Mouse (Mus musculus): ENCODE data around the gene Ptpn12. TPM values are rescaled to one million over a fixed set of nuclear protein-coding genes. Genes with fewer than 3 reads are reported as not detected.

Gene Ptpn12
- polyA plus RNA-seq (2016; fragmentation: Nextera tagmentation; extraction: Ambion mirVana), result 16.9 and 17.1 TPM in 2 replicates

DNA sequence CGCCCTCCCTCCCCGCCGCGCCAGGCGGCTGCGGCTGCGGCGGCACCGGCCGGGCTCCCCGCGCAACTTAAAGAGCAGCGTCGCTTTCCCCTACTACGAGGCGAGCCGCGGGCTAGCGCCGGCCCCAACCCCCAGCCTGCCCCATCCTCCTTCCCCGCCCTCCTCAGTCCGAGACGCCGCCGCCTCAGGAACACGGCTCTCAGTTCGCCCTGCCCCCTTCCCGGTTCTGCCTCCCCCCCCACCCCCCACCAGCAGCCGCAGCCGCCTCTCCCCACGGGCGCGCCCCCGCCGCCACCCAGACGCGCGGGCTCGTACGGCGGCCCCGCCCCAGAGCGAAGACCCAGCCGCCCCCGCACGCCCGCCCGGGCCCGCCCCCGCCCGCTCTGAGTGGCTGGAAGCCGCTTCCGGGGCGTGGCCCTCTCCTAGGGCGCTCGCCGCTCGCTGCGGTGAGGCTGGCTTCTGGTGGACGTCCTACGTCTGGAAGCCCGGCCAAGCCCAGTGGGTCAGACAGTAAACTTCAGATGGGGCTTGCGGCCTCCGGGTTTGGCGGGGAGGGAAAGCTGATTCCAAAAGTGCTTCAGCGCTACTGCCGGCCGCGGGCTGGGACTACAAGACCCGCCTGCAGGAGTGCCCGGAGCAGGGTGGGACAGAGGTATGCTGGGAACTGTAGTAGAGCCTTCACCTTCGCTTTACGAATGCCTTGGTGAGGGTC, at the start of gene Ptpn12:
Ptpn12 (minus strand) TSS at position 92 of the 712 bp plus-strand sequence.
- Histone ChIP-seq H3K36me3 (no peaks in the 10 kb centered on the region), H3K4me1 (peaks cover 29% of the 10 kb centered on the region), H3K9me3 (replicated peaks) (no peaks in the 10 kb centered on the region), H3K27me3 (replicated peaks) (no peaks in the 10 kb centered on the region), H3K9ac (peak within 1 kb of the TSS; percentile 95), H3K4me3 (peak within 1 kb of the TSS; percentile 87), H3K4me2 (peak within 1 kb of the TSS; percentile 76), H3K27ac (peak within 1 kb of the TSS; percentile 98)
- ATAC-seq, result peak; percentile 94
- WGBS (ENCODE audit: insufficient replicate concordance), result under 1% methylated on average over 60 of the region's 73 CpGs

DNA sequence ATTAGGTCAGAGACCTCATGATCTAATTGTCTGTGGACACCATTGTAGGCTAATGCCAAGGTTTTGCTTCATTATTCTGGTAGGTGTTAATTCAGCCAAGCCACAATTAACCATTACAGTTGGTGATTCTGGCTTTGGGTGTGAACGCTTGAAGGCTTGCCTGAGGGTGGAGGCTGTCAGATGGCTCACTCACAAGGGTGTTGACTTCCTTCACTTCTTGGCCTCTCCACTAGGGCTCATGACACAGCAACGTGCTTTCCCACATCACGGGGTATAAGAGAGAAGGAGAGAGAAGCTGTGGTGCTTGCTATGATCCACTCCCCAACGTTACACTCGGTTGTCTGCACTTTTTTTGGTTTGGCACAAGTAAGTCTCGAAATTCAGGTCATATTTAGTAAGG, 35.5 kb upstream of the Ptpn12 start:
- no peak for ATAC-seq
- no peak overlapping the region for H3K27ac ChIP-seq
- no peak overlapping the region for H3K9ac ChIP-seq
- no peak overlapping the region for H3K4me3 ChIP-seq
- WGBS (ENCODE audit: insufficient replicate concordance), result 59% methylated on average over 6 of the region's 6 CpGs
- H3K27me3 ChIP-seq (replicated peaks), result no peaks in the 10 kb centered on the region
- no peak overlapping the region for H3K4me2 ChIP-seq
- no peaks in the 10 kb centered on the region for H3K36me3 ChIP-seq
- no peaks in the 10 kb centered on the region for H3K4me1 ChIP-seq
- H3K9me3 ChIP-seq (replicated peaks), result no peaks in the 10 kb centered on the region

GRCm38 (mm10) chr5:21057217-21057616, 1.5 kb upstream of the Ptpn12 start:
- H3K36me3 ChIP-seq, result no peaks in the 10 kb centered on the region
- peak overlapping the region; percentile 87 for H3K4me3 ChIP-seq
- no peaks in the 10 kb centered on the region for H3K9me3 ChIP-seq (replicated peaks)
- no peaks in the 10 kb centered on the region for H3K27me3 ChIP-seq (replicated peaks)
- peaks cover 17% of the 10 kb centered on the region for H3K4me1 ChIP-seq
- ATAC-seq, result no peak
- WGBS (ENCODE audit: insufficient replicate concordance), result 74% methylated on average over 2 of the region's 2 CpGs
- H3K9ac ChIP-seq, result peak overlapping the region; percentile 95
- H3K4me2 ChIP-seq, result peak overlapping the region; percentile 76
- H3K27ac ChIP-seq, result peak overlapping the region; percentile 98; the same call in 1 of the 2 replicates

- Histone ChIP-seq H3K9ac (peak overlapping the region; percentile 95), H3K4me1 (peaks cover 22% of the 10 kb centered on the region), H3K9me3 (replicated peaks) (no peaks in the 10 kb centered on the region), H3K4me3 (peak overlapping the region; percentile 87), H3K4me2 (peak overlapping the region; percentile 76), H3K27ac (peak overlapping the region; percentile 98), H3K36me3 (no peaks in the 10 kb centered on the region), H3K27me3 (replicated peaks) (no peaks in the 10 kb centered on the region)
- no peak for ATAC-seq
- 3% methylated on average over 8 of the region's 8 CpGs for WGBS (ENCODE audit: insufficient replicate concordance)
Measured at GRCm38 (mm10) chr5:21056595-21056994, 884 bp upstream of the Ptpn12 start.

DNA sequence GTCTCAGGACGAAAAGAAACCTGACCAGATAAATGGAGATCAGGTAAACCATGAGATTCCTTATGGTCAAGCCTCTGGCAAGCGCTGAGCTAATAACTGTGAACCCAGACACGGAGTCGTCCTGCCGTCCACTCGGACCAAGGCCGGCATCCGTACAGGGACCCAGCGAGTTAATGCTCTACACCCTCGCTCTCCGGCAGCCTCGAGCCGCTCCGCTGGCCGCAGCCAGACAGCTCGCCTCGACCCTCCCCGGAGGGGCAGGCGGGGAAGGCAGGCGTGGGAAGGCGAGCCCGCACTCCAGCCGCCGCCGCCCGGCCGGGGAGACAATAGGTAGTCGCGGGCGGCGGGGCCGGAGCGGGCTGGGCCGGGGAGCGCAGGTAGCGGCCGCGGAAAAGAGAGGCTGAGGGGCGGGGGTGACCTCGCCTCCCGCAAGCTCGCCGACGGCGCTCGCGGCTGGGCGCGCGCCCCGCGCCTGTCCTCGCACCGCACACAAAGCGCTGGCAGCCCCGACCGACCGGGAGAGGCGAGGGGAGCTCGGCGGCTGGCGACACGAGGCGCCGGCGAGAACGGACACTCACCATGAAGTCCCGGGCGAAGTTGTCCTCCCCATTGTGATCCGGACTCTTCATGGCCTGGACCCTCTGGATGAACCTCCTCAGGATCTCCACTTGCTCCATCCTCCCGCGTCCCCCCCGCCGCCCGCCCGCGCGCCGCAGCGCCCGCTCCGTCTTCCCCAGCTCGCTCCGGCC, 466 bp downstream of the Ptpn12 start:
- peak; percentile 6 for ATAC-seq
- Histone ChIP-seq H3K27me3 (replicated peaks) (no peaks in the 10 kb centered on the region), H3K4me3 (peak overlapping the region; percentile 87), H3K4me1 (peaks cover 36% of the 10 kb centered on the region), H3K9ac (peak overlapping the region; percentile 95), H3K36me3 (no peaks in the 10 kb centered on the region), H3K4me2 (peak overlapping the region; percentile 76), H3K27ac (peak overlapping the region; percentile 98), H3K9me3 (replicated peaks) (no peaks in the 10 kb centered on the region)
- WGBS (ENCODE audit: insufficient replicate concordance), result under 1% methylated on average over 59 of the region's 84 CpGs

- H3K9ac ChIP-seq, result peak overlapping the region; percentile 95
- under 1% methylated on average over 20 of the region's 20 CpGs for WGBS (ENCODE audit: insufficient replicate concordance)
- H3K4me3 ChIP-seq, result peak overlapping the region; percentile 87
- H3K9me3 ChIP-seq (replicated peaks), result no peaks in the 10 kb centered on the region
- peak; percentile 22 for ATAC-seq
- peaks cover 41% of the 10 kb centered on the region for H3K4me1 ChIP-seq
- H3K27me3 ChIP-seq (replicated peaks), result no peaks in the 10 kb centered on the region
- no peaks in the 10 kb centered on the region for H3K36me3 ChIP-seq
- H3K27ac ChIP-seq, result peak overlapping the region; percentile 98
- H3K4me2 ChIP-seq, result peak overlapping the region; percentile 76
Measured at GRCm38 (mm10) chr5:21054472-21055070, 1.1 kb downstream of the Ptpn12 start.

DNA sequence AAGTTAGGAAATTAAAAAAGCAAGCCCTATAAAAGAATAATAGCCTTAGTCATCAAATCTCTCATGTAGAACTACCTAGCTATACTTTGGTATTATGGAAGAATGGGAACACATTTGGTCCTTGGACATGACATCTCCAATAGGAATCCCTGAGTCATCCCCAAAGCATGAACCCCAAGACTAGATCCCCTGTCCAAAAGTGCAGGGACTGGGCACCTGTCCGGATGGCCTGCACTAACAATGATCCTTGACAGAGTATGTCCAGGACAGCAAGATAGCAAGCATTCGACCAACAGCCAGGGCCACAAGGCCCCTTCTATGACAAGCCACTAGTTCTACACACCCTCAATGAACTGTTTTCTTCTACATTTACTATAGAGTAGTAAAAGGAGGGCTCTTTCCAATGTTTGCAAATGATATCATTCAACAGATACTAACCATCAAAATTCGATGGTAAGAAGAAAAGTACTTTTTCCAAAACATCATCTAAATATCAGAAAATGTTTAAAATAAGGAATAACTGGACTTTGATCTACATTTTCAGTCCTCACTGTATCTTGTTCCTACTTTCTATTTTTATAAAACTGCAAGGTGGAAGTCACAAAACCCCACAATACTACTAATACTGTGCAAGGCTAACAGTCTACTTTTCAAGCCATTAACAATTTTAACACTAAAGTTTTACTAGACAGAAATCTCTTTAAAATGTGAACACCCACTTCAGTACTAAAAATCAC, 2.0 kb downstream of the Ptpn12 start:
- whole genome bisulfite sequencing (ENCODE audit: insufficient replicate concordance), result 15% methylated on average over 3 of the region's 3 CpGs
- Histone ChIP-seq H3K27ac (peak overlapping the region; percentile 98), H3K27me3 (replicated peaks) (no peaks in the 10 kb centered on the region), H3K4me1 (peaks cover 49% of the 10 kb centered on the region), H3K9me3 (replicated peaks) (no peaks in the 10 kb centered on the region), H3K9ac (peak overlapping the region; percentile 95), H3K36me3 (no peaks in the 10 kb centered on the region), H3K4me3 (peak overlapping the region; percentile 87), H3K4me2 (peak overlapping the region; percentile 76)
- no peak for ATAC-seq

DNA sequence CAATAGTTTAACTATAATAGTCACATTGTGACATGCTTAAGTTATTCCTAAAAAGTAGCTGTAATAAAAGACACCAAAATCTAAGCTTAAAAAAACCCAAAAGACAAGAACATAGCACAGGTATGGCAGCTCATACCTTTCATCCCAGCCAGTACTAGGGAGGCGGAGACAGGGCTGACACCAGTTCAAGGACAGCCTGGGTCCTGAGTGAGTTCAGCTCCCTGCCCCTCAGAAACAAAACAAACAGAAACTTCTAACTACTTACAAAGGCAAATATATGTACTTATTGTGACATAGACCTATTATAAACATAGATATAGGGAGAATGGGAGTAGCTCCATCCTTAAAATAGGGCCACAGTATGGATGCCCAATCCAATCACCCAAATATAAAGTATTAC, 3.2 kb downstream of the Ptpn12 start:
- Histone ChIP-seq H3K9ac (no peak overlapping the region), H3K9me3 (replicated peaks) (no peaks in the 10 kb centered on the region), H3K27ac (no peak overlapping the region), H3K27me3 (replicated peaks) (no peaks in the 10 kb centered on the region), H3K4me2 (no peak overlapping the region), H3K4me1 (peaks cover 59% of the 10 kb centered on the region), H3K36me3 (no peaks in the 10 kb centered on the region), H3K4me3 (no peak overlapping the region)
- 82% methylated on average over 1 of the region's 1 CpGs for WGBS (ENCODE audit: insufficient replicate concordance)
- ATAC-seq, result no peak

DNA sequence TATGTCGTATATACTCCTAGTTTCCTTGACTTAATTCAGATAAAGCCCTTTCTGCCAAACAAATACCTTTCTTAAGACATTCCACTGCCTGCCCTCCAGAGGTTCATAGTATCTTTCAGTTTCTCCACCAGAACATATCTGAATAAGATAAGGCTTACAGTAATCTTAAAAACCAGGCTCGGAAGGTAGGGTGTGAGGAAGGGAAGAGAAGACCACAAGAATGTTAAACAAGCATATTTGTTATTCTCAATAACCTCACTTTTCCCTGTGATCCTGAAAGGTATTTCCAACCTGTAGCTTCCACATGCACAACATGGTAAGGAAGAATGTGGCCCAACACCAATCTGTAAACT, 5.0 kb downstream of the Ptpn12 start:
- no peaks in the 10 kb centered on the region for H3K9me3 ChIP-seq (replicated peaks)
- H3K4me3 ChIP-seq, result peak overlapping the region; percentile 26
- H3K36me3 ChIP-seq, result no peaks in the 10 kb centered on the region
- ATAC-seq, result peak; percentile 57
- H3K4me1 ChIP-seq, result peaks cover 70% of the 10 kb centered on the region
- no peaks in the 10 kb centered on the region for H3K27me3 ChIP-seq (replicated peaks)
- peak overlapping the region; percentile 89 for H3K27ac ChIP-seq
- WGBS (ENCODE audit: insufficient replicate concordance), result 11% methylated on average over 2 of the region's 2 CpGs
- H3K4me2 ChIP-seq, result peak overlapping the region; percentile 64
- H3K9ac ChIP-seq, result peak overlapping the region; percentile 40; the same call in 1 of the 2 replicates

DNA sequence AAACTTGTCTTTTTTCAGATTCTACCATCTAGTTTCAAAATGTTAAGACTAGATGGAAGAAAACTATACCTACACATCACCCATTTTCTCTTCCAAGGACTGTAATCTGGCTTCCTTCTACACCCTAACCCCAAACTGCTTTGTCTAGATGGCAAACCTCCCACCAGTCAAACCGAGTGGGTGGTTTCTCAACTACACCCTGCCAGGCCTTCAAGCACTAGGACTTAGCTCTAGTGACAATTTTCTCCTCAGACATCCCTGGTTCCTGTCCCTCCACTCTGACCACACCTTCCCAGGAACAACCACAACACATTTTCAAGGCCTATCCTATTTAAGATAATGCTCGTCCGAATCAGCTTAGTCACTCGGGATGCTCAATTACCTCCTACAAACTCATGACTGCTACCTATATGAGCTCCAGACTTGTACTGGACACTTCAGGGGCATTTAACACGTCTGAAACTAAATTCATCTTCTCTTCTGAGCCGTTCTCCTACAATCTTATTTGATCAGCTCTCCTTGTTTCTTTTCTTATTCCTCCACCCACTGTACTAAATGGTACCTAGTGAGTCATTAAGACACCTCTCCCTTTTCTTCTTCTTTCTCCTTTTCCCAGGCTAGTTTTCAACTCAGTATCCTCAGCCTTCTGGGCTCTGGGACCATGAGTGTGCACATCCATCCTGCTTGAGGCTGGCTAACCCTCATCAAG, 5.5 kb downstream of the Ptpn12 start:
- Histone ChIP-seq H3K9ac (peak overlapping the region; percentile 40; the same call in 1 of the 2 replicates), H3K27me3 (replicated peaks) (no peaks in the 10 kb centered on the region), H3K27ac (peak overlapping the region; percentile 89), H3K4me2 (peak overlapping the region; percentile 64), H3K4me1 (peaks cover 75% of the 10 kb centered on the region), H3K4me3 (peak overlapping the region; percentile 26), H3K9me3 (replicated peaks) (no peaks in the 10 kb centered on the region), H3K36me3 (peaks cover 2% of the 10 kb centered on the region; the same call in 1 of the 2 replicates)
- 19% methylated on average over 6 of the region's 6 CpGs for WGBS (ENCODE audit: insufficient replicate concordance)
- peak; percentile 53 for ATAC-seq

DNA sequence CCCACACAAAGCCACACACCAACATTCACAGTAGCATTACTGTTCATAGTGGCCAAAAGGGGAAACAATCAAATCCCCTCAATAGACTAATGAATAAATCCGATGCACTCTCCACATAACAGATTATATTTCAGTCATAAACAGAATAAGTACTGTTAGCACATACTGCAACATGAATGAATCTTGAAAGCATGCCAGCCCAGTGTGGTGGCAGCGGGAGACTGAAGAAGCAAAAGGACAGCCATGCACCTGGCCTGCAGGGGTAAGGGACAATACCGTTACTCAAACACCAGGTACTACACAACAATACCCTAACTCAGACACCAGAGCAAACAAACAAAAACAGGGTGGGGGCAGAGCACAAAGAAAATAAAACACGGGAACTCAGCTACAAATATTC, 6.7 kb downstream of the Ptpn12 start:
- WGBS (ENCODE audit: insufficient replicate concordance), result 83% methylated on average over 4 of the region's 4 CpGs
- ATAC-seq, result no peak
- Histone ChIP-seq H3K4me1 (peaks cover 87% of the 10 kb centered on the region), H3K9me3 (replicated peaks) (no peaks in the 10 kb centered on the region), H3K4me3 (no peak overlapping the region), H3K27ac (no peak overlapping the region), H3K4me2 (no peak overlapping the region), H3K9ac (no peak overlapping the region), H3K27me3 (replicated peaks) (no peaks in the 10 kb centered on the region), H3K36me3 (peaks cover 11% of the 10 kb centered on the region; the same call in 1 of the 2 replicates)

Data from liver, embryonic 12.5 days (tissue).